Mouse (Mus musculus): Measurements from ENCODE around the gene Eps8. TPM values are rescaled to one million over a fixed set of nuclear protein-coding genes. Genes with fewer than 3 reads are reported as not detected.

Gene Eps8
- polyA plus RNA-seq, 1 experiment = 0.02 TPM

DNA sequence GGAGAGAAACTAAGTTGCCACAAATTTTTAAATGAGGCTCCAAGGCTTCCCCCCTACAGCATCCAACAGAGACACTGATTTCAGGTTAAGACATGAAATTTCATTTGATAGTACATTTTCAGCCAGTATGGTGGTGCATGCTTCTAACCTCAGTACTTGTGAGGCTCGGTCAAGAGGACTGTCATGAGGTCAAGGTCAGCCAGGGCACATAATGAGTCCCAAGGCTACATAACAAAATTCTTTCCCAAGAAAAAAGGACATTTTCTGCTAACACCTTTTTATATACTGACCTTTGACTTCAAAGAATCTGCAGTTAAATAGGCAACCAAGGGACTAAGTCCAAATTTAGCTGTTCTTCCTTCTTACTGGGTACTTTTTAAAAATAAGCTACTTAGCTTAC, 181.2 kb downstream of the Eps8 start:
- peaks cover 8% of the 10 kb centered on the region for H3K9me3 ChIP-seq (ENCODE audit: control insufficient read depth, low read length)
- no peaks in the 10 kb centered on the region for H3K27me3 ChIP-seq (ENCODE audit: control insufficient read depth)
- H3K4me3 ChIP-seq (replicated peaks) = no peak overlapping the region
- H3K4me1 ChIP-seq (ENCODE audit: control insufficient read depth) = no peaks in the 10 kb centered on the region
- no peaks in the 10 kb centered on the region for H3K36me3 ChIP-seq (ENCODE audit: control insufficient read depth)
- TF ChIP-seq TAL1 (IDR thresholded peaks at IDR 0.05; ENCODE audit: low read length) (no peak), GATA1 (IDR thresholded peaks at IDR 0.05; ENCODE audit: low read length) (no peak)

GRCm38 (mm10) chr6:137472129-137472528, 182.5 kb downstream of the Eps8 start:
- Histone ChIP-seq H3K36me3 (ENCODE audit: control insufficient read depth) (no peaks in the 10 kb centered on the region), H3K27me3 (ENCODE audit: control insufficient read depth) (no peaks in the 10 kb centered on the region), H3K4me3 (replicated peaks) (no peak overlapping the region), H3K4me1 (ENCODE audit: control insufficient read depth) (no peaks in the 10 kb centered on the region), H3K9me3 (ENCODE audit: control insufficient read depth, low read length) (peaks cover 8% of the 10 kb centered on the region)
- no peak for TF ChIP-seq GATA1 (IDR thresholded peaks at IDR 0.05; ENCODE audit: low read length)
- TF ChIP-seq TAL1 (IDR thresholded peaks at IDR 0.05; ENCODE audit: low read length) = no peak

- Histone ChIP-seq H3K27me3 (ENCODE audit: control insufficient read depth) (no peaks in the 10 kb centered on the region), H3K36me3 (ENCODE audit: control insufficient read depth) (no peaks in the 10 kb centered on the region), H3K9me3 (ENCODE audit: control insufficient read depth, low read length) (peaks cover 2% of the 10 kb centered on the region), H3K4me3 (replicated peaks) (no peak overlapping the region), H3K4me1 (ENCODE audit: control insufficient read depth) (no peaks in the 10 kb centered on the region)
- TF ChIP-seq TAL1 (IDR thresholded peaks at IDR 0.05; ENCODE audit: low read length) = no peak
- no peak for TF ChIP-seq GATA1 (IDR thresholded peaks at IDR 0.05; ENCODE audit: low read length)
Observed at GRCm38 (mm10) chr6:137470901-137471598, 183.6 kb downstream of the Eps8 start.

DNA sequence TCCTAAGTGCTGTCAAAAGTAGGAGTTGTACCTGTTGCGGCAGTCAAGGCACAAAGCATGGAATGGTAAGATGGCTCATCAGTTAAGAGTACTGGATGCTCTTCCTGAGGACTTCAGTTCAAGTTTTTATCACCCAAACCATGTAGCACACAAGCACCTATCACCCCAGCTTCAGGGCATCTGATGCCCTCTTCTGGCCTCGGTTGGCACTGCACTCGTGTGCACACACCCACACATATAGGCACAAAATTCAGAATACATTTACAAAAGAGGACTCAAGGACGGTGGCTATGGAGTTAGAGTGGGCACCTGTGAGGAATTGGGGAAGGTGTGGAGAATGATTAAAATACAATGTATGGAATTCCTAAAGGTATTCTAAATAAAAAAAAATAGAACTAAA, 185.1 kb downstream of the Eps8 start:
- Histone ChIP-seq H3K4me1 (ENCODE audit: control insufficient read depth) (no peaks in the 10 kb centered on the region), H3K4me3 (replicated peaks) (no peak overlapping the region), H3K36me3 (ENCODE audit: control insufficient read depth) (no peaks in the 10 kb centered on the region), H3K27me3 (ENCODE audit: control insufficient read depth) (no peaks in the 10 kb centered on the region), H3K9me3 (ENCODE audit: control insufficient read depth, low read length) (peaks cover 2% of the 10 kb centered on the region)
- TF ChIP-seq GATA1 (IDR thresholded peaks at IDR 0.05; ENCODE audit: low read length) = no peak
- TF ChIP-seq TAL1 (IDR thresholded peaks at IDR 0.05; ENCODE audit: low read length) = no peak

GRCm38 (mm10) chr6:137467696-137468095, 187.0 kb downstream of the Eps8 start:
- H3K36me3 ChIP-seq (ENCODE audit: control insufficient read depth) = no peaks in the 10 kb centered on the region
- no peaks in the 10 kb centered on the region for H3K4me1 ChIP-seq (ENCODE audit: control insufficient read depth)
- H3K4me3 ChIP-seq (replicated peaks) = no peak overlapping the region
- peaks cover 2% of the 10 kb centered on the region for H3K9me3 ChIP-seq (ENCODE audit: control insufficient read depth, low read length)
- no peaks in the 10 kb centered on the region for H3K27me3 ChIP-seq (ENCODE audit: control insufficient read depth)
- no peak for TF ChIP-seq TAL1 (IDR thresholded peaks at IDR 0.05; ENCODE audit: low read length)
- TF ChIP-seq GATA1 (IDR thresholded peaks at IDR 0.05; ENCODE audit: low read length) = no peak

DNA sequence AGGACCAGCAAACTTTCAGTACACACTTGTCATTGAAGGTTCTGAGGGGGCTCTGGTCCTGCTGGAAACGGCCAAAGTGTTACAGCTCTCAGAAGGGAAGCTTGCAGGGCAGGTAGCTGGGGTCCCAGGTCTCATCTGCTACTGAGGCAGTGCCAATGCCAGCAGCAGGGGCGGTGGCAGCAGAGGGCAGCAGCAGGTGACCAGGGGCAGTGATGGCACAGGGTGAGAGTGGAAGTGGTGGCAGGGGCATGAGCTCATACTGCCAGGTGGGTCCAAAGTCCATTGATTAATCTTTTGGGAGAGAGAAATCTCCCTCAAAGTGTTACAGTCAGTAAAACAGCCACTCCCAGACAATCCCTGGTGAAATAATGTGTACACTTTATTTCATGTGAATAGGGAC, 188.4 kb downstream of the Eps8 start:
- TF ChIP-seq GATA1 (IDR thresholded peaks at IDR 0.05; ENCODE audit: low read length) (no peak), TAL1 (IDR thresholded peaks at IDR 0.05; ENCODE audit: low read length) (no peak)
- Histone ChIP-seq H3K36me3 (ENCODE audit: control insufficient read depth) (no peaks in the 10 kb centered on the region), H3K4me3 (replicated peaks) (no peak overlapping the region), H3K9me3 (ENCODE audit: control insufficient read depth, low read length) (peaks cover 2% of the 10 kb centered on the region), H3K4me1 (ENCODE audit: control insufficient read depth) (no peaks in the 10 kb centered on the region), H3K27me3 (ENCODE audit: control insufficient read depth) (no peaks in the 10 kb centered on the region)

DNA sequence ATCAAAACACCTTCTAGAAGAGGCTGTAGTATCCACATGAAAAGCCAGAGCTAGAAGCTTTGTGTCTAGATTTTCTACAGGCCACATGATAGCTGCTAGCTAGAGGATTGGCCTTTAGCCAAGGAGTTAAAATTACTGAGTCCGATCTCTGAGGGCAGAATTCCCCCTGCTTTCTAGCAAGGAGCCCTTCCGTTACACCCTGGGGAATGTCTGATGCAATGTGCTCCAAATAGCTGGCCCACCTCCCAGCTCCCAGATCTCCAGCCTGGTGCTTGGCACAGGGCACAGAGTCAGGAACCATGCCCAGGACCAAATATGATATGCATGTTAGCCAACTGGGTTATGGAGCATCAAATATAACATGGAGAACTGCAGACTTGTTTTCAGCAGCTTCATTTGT, 189.4 kb downstream of the Eps8 start:
- Histone ChIP-seq H3K27me3 (ENCODE audit: control insufficient read depth) (no peaks in the 10 kb centered on the region), H3K4me3 (replicated peaks) (no peak overlapping the region), H3K4me1 (ENCODE audit: control insufficient read depth) (no peaks in the 10 kb centered on the region), H3K36me3 (ENCODE audit: control insufficient read depth) (no peaks in the 10 kb centered on the region), H3K9me3 (ENCODE audit: control insufficient read depth, low read length) (peaks cover 2% of the 10 kb centered on the region)
- TF ChIP-seq GATA1 (IDR thresholded peaks at IDR 0.05; ENCODE audit: low read length) = no peak
- TF ChIP-seq TAL1 (IDR thresholded peaks at IDR 0.05; ENCODE audit: low read length) = no peak

DNA sequence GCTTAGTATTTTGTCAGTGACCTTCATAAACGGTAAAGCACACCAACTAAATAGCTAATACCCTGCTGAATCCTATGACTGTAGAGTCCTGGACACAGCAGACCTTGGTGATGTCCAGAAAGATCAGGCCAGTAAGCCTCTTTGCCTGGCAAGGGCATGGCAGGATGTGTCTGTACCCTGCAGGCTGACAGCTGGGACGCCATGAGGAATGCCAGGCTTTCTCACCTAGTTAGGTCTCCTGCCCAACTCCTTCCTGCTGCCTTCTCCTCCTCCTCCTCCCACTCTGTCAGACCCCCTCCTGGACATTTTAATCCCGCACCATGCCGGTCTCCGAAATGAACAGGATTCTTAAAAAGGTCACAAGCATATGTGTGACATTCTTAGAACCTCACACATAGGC, 190.9 kb downstream of the Eps8 start:
- no peaks in the 10 kb centered on the region for H3K9me3 ChIP-seq (ENCODE audit: control insufficient read depth, low read length)
- TF ChIP-seq GATA1 (IDR thresholded peaks at IDR 0.05; ENCODE audit: low read length) (no peak), TAL1 (IDR thresholded peaks at IDR 0.05; ENCODE audit: low read length) (no peak)
- no peaks in the 10 kb centered on the region for H3K27me3 ChIP-seq (ENCODE audit: control insufficient read depth)
- no peaks in the 10 kb centered on the region for H3K4me1 ChIP-seq (ENCODE audit: control insufficient read depth)
- no peaks in the 10 kb centered on the region for H3K36me3 ChIP-seq (ENCODE audit: control insufficient read depth)
- H3K4me3 ChIP-seq (replicated peaks) = no peak overlapping the region

- no peak for TF ChIP-seq GATA1 (IDR thresholded peaks at IDR 0.05; ENCODE audit: low read length)
- no peak for TF ChIP-seq TAL1 (IDR thresholded peaks at IDR 0.05; ENCODE audit: low read length)
- no peaks in the 10 kb centered on the region for H3K27me3 ChIP-seq (ENCODE audit: control insufficient read depth)
Observed at GRCm38 (mm10) chr6:137458136-137458535, 196.5 kb downstream of the Eps8 start.

DNA sequence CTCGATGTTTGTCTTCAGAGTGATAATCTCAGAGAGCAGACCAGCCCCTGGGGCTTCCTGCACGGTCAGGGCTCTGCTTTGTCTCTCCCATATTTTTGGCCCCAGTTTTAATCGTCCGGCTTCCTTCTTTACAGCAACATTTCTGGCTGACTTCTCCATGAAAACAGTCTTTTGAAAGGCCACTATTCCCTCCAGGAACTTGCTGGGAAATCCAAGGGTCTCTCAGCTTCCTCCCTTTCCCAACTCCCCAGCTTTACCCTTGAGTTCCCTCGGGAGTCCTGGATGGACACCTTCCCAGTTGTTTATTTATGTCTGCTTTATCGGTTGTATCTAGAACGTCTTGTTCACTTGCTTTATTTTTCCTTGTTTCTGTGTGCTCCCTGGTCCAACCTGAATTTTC, 197.5 kb downstream of the Eps8 start:
- Histone ChIP-seq H3K27me3 (ENCODE audit: control insufficient read depth) (no peaks in the 10 kb centered on the region), H3K9me3 (ENCODE audit: control insufficient read depth, low read length) (no peaks in the 10 kb centered on the region), H3K4me3 (replicated peaks) (no peak overlapping the region), H3K4me1 (ENCODE audit: control insufficient read depth) (no peaks in the 10 kb centered on the region), H3K36me3 (ENCODE audit: control insufficient read depth) (no peaks in the 10 kb centered on the region)
- TF ChIP-seq GATA1 (IDR thresholded peaks at IDR 0.05; ENCODE audit: low read length) = no peak
- no peak for TF ChIP-seq TAL1 (IDR thresholded peaks at IDR 0.05; ENCODE audit: low read length)

More at GRCm38 (mm10) chr6:137458136-137458535, 196.5 kb downstream of the Eps8 start:
- Histone ChIP-seq H3K9me3 (ENCODE audit: control insufficient read depth, low read length) (no peaks in the 10 kb centered on the region), H3K36me3 (ENCODE audit: control insufficient read depth) (no peaks in the 10 kb centered on the region), H3K4me3 (replicated peaks) (no peak overlapping the region), H3K4me1 (ENCODE audit: control insufficient read depth) (no peaks in the 10 kb centered on the region)
